Mouse (Mus musculus): ENCODE measurements around the gene 2310011J03Rik. TPM values are rescaled to one million over a fixed set of nuclear protein-coding genes. Genes with fewer than 3 reads are reported as not detected.

Gene 2310011J03Rik
- polyA plus RNA-seq, 1 experiment from 2014 or later, result 50.5 TPM

DNA sequence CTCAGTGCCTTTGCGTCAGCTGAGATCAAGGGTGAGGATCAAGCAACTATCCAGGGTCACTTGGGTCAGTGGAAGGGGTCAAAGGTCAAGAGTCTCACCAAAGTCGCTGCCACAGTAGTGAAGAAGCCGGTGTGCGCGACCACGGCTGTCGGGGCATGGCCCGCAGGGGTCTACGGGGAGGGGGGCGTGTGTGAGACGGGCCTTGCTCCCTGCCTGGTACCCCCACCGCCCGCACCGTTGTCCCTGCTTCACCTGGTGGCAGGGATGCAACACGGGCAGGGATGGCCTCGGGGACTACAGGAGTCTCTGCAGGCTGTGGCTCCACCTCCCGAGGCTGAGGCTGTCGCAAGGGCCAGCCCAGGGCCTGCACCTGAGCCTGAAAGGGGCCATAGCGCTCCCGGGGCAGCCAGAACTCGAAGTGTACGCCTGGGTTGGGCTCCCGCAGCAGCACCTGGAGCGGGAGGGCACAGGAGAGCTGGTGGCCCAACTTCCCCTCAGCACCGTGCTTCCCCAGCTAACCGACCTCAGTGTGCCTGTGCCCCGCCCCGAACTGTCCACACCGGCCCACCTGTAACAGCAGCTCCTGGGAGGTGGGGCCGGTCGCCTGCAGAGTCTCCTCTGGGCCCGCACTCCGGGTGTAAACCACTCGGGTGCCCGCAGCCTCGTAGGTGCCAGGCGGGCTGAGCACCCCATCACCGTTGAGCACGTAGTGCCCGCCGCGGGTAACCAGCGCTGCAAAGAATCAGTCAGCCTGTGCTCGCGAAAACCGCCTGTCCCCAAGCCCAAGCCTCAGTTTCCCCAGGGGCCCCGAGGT lies 21.4 kb upstream of the 2310011J03Rik start:
- Histone ChIP-seq H3K4me1 (replicated peaks) (peaks cover 37% of the 10 kb centered on the region), H3K27me3 (peaks cover 82% of the 10 kb centered on the region), H3K4me3 (replicated peaks) (peak overlapping the region; percentile 36), H3K9me3 (no peaks in the 10 kb centered on the region), H3K4me2 (peak overlapping the region; percentile 58), H3K9ac (replicated peaks) (no peak overlapping the region), H3K27ac (no peak overlapping the region), H3K36me3 (no peaks in the 10 kb centered on the region)
- ATAC-seq (ENCODE audit: insufficient number of reproducible peaks, insufficient read depth, low FRiP score, low TSS enrichment, low read depth), result no peak
- WGBS, result 3% methylated on average over 47 of the region's 47 CpGs

DNA sequence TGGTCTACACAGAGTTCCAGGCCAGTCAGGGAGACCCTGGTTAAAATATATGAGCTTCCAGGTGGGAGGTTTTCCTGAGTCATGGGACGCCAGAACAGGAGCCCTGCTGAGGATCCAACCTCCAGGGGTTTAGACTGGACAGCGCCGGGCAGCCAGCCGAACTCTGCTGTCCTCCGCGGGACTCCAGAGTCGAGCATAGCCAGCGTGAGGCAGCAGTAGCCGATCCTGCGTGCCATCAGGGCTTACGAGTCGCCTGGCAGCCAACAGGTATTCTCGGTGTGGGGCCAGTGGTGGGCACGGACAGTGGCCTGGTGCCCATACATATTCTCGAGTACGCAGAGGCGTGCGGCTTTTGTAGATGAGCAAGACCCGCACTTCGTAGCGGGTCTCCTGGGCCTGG lies 20.7 kb upstream of the 2310011J03Rik start:
- Histone ChIP-seq H3K27me3 (peaks cover 75% of the 10 kb centered on the region), H3K27ac (no peak overlapping the region), H3K9me3 (no peaks in the 10 kb centered on the region), H3K4me3 (replicated peaks) (no peak overlapping the region), H3K36me3 (no peaks in the 10 kb centered on the region), H3K4me1 (replicated peaks) (peaks cover 37% of the 10 kb centered on the region), H3K4me2 (no peak overlapping the region), H3K9ac (replicated peaks) (no peak overlapping the region)
- 15% methylated on average over 21 of the region's 21 CpGs for WGBS
- ATAC-seq (ENCODE audit: insufficient number of reproducible peaks, insufficient read depth, low FRiP score, low TSS enrichment, low read depth), result no peak

DNA sequence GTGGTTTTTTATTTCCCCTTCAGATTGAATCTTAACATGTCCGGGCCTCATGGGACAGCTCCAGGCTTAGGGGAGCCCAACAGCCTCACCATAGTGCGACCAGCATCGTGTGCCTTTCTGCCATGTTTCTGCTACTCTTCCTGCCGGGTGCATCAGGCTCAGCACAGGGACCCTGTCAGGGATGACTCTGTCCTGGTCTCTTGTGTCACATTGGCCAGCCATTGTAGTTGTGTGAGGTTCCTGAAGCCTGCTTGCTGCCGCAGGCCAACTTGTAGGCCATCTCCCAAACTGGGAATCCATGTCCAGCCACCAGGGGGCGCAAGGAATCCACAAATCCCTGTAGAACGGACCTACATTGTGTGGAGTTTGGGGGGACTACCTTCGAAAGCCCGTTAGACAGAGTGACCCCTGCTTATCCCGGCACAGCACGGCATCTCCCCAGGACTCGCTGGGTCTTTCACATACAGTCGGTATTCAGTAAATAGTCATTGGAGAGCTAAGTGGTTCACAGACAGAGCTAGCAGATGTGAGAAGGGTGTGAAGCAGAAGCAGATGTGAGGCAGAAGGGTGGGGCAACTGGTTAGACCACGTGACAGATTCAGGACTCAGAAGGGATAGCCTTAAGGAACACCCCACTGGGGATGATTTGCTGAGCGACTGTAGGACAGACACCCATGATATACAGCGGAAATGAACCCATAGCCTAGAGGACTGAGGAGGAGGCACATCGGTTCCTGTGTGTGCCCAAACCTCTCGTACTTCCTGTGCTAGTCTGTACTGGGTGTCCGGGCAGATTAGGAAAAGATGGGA lies 19.8 kb upstream of the 2310011J03Rik start:
- no peak for ATAC-seq (ENCODE audit: insufficient number of reproducible peaks, insufficient read depth, low FRiP score, low TSS enrichment, low read depth)
- Histone ChIP-seq H3K9me3 (no peaks in the 10 kb centered on the region), H3K9ac (replicated peaks) (no peak overlapping the region), H3K4me3 (replicated peaks) (0 out of 2 replicates have a peak overlapping the region, but pooled peaks have one; percentile 6), H3K4me1 (replicated peaks) (peaks cover 34% of the 10 kb centered on the region), H3K27ac (no peak overlapping the region), H3K4me2 (peak overlapping the region; percentile 47), H3K27me3 (peaks cover 72% of the 10 kb centered on the region), H3K36me3 (no peaks in the 10 kb centered on the region)
- WGBS, result 20% methylated on average over 19 of the region's 19 CpGs

DNA sequence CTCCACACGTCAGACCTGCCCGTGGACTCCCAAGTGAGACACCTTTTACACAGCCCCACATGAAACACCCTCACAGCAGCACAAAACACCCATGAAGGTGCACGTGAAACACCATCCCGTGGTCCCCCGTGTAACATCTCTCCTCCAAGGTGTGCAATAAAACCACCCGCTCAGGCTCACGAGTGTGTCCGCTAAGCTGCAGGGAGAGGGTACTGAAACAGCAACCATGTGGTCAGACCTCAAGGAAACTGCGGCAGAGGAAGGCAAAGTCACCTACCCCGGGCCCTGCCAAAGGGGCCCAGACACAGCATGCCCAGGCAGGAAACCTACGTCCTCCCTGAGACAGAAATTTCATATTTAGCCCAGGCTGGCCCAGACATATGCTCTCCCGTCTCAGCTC lies 15.9 kb upstream of the 2310011J03Rik start:
- ATAC-seq (ENCODE audit: insufficient number of reproducible peaks, insufficient read depth, low FRiP score, low TSS enrichment, low read depth), result no peak
- Histone ChIP-seq H3K9ac (replicated peaks) (no peak overlapping the region), H3K9me3 (no peaks in the 10 kb centered on the region), H3K4me1 (replicated peaks) (peaks cover 6% of the 10 kb centered on the region; the same call in 1 of the 2 replicates), H3K4me3 (replicated peaks) (no peak overlapping the region), H3K36me3 (no peaks in the 10 kb centered on the region), H3K27ac (no peak overlapping the region), H3K27me3 (peaks cover 59% of the 10 kb centered on the region), H3K4me2 (no peak overlapping the region)
- 83% methylated on average over 12 of the region's 12 CpGs for WGBS

DNA sequence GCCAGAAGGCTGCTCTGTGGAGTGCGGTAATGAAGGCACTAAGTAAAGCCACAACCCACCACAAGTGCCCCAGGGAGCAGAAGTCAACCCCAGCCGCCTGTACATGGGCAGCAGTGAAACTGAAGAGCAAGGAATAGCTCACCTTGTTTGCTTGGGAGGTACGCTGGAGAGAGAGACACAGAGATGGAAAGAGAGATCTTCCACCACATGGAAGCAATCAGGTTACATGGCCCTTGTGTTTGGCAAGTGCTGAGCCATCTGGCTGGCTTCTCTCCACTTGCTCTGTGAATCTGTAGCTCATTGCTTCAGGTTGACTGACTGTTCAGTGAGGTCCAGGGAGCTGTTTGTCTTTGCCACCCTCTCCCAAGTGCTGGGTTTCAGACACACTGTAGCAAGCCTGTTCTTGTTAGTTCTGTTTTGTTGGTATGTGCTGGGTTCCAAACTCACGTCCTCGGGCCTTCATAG lies 12.2 kb upstream of the 2310011J03Rik start:
- Histone ChIP-seq H3K4me1 (replicated peaks) (peaks cover 22% of the 10 kb centered on the region), H3K9me3 (no peaks in the 10 kb centered on the region), H3K27me3 (peaks cover 55% of the 10 kb centered on the region), H3K4me3 (replicated peaks) (no peak overlapping the region), H3K27ac (no peak overlapping the region), H3K9ac (replicated peaks) (no peak overlapping the region), H3K36me3 (no peaks in the 10 kb centered on the region), H3K4me2 (no peak overlapping the region)
- 72% methylated on average over 5 of the region's 5 CpGs for WGBS
- ATAC-seq (ENCODE audit: insufficient number of reproducible peaks, insufficient read depth, low FRiP score, low TSS enrichment, low read depth), result no peak

DNA sequence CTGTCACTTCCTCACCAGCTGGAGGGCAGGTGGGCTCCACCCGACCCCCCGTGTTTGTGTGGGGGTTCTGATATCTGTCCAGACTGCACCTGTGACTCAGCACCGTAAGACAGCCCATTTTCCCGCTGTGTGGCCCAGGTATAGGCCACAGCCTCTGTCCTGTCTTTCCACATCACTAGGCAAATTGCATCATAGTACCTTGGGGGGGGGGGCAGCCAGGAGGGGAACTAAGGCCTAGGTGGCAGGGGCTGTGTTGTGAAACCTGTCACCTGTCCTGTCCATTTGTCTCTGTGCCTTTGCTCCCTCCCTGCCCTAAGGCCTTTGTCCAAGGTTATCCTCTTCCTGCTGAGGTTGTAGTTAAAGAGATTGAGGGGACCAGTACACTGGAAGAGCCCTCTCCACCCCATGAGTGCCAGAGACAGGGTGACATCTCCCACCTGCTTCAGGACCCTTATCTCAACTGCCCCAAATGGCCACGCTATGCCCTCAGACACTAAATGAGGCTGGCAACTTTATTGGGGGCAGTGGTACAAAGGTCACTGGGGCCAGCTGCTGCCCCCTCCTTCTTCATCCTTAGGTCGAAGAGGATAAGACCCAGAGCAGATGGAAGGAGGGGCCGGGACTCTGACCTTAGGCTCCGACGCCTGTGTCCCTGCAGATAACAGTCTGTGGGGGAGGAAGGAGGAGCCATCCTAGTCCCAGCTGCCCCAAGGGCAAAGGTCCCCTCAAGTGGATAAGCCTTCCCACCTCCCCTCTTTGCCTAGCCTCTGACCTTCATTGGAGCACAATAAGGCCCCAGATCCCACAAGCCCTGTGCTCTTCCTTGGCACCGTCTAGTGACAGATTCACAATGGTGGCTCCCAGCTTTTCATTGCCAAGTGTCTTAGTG lies 11.5 kb upstream of the 2310011J03Rik start:
- no peaks in the 10 kb centered on the region for H3K36me3 ChIP-seq
- 53% methylated on average over 10 of the region's 10 CpGs for WGBS
- H3K4me2 ChIP-seq, result no peak overlapping the region
- peaks cover 55% of the 10 kb centered on the region for H3K27me3 ChIP-seq
- H3K9ac ChIP-seq (replicated peaks), result no peak overlapping the region
- no peak overlapping the region for H3K27ac ChIP-seq
- ATAC-seq (ENCODE audit: insufficient number of reproducible peaks, insufficient read depth, low FRiP score, low TSS enrichment, low read depth), result no peak
- H3K4me1 ChIP-seq (replicated peaks), result peaks cover 22% of the 10 kb centered on the region
- H3K9me3 ChIP-seq, result no peaks in the 10 kb centered on the region
- no peak overlapping the region for H3K4me3 ChIP-seq (replicated peaks)

DNA sequence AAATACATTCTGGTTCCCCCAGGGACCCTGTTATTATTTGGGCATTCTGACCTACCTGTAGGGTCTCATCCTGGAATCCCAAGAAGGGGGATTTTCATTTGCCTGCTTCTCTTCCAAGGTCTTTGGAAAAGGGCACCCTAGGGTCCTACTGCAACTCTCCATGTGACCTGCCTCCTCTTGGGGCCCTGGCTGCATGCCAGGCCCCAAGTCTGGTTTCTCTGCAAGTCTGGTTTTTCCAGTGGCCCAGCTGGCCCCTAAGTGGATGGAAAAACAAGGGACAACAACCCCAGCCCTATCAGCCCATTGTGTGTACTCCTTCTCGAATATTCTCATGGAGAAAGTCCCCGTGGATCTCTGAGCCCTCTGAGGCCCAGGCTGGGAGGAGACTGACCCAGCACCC lies 10.6 kb upstream of the 2310011J03Rik start:
- WGBS, result 80% methylated on average over 2 of the region's 2 CpGs
- H3K27me3 ChIP-seq, result peaks cover 55% of the 10 kb centered on the region
- H3K36me3 ChIP-seq, result no peaks in the 10 kb centered on the region
- H3K9me3 ChIP-seq, result no peaks in the 10 kb centered on the region
- H3K4me3 ChIP-seq (replicated peaks), result no peak overlapping the region
- H3K27ac ChIP-seq, result no peak overlapping the region
- peaks cover 22% of the 10 kb centered on the region for H3K4me1 ChIP-seq (replicated peaks)
- H3K9ac ChIP-seq (replicated peaks), result no peak overlapping the region
- peak overlapping the region; percentile 85 for H3K4me2 ChIP-seq
- ATAC-seq (ENCODE audit: insufficient number of reproducible peaks, insufficient read depth, low FRiP score, low TSS enrichment, low read depth), result no peak

DNA sequence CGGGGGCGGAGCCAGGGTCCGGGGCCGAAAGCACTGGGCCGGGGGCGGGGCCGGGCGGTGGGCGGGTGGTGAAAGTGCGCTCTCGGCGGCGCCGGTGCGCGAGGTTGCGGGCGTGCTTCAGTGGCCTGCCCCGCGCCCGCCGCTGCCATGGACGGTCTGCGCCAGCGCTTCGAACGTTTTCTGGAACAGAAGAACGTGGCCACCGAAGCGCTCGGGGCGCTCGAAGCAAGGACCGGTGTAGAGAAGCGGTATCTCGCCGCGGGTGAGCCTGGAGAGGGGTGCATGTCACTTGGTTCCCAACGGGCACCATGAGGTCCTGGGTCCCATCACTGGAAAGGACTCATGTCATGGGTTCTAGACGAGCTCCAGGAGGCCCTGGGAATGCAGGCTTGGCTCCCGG lies 9.7 kb upstream of the 2310011J03Rik start:
- no peak; the same call in 1 of the 2 replicates for ATAC-seq (ENCODE audit: insufficient number of reproducible peaks, insufficient read depth, low FRiP score, low TSS enrichment, low read depth)

DNA sequence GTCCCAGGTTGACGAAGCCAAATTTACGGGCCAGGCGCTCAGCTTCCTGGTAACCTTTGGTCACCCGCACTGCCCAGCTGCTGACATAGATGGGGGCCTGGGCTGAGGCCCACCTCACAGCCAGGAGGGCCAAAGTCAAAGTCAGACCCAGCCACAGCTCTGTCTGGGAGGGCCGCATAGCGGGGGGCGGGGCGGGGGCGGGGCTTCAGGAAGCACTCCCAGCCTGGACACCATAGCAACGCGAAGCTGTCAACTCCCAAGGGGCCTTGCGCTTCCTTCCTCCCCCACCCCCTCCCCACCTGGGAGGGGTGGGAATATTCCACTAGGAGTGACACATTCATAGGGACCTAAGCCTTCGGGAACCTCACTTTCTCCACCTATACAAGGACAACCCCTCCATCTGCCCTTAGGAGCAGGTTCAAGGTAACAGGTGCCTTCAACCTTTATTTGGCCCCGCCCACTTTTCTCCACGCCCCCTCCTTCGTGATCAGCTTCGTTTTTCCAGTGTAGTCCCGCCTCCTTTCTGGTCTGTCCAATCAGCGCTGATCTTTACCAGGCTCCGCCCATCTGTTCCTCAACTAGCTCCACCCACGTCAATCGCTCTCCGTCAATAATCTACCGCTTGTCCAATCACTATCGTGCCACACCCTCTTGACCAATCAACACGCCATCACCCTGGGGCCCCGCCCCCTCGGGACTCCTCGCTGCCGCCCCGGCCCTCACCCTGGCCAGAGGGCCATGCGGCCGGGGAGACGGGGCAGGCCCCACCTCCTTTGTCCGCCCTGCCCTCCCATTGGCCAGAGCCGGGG lies 9.1 kb upstream of the 2310011J03Rik start, which contains the start of the genes Pcsk4 and Reep6:
Gene Pcsk4 (minus strand): TSS at position 226 of the 809 bp plus-strand sequence.
Gene Reep6 (plus strand): TSS at position 681 of the 809 bp plus-strand sequence.
- no peaks in the 10 kb centered on the region for H3K9me3 ChIP-seq
- peaks cover 22% of the 10 kb centered on the region for H3K4me1 ChIP-seq (replicated peaks)
- H3K4me2 ChIP-seq, result peak within 1 kb of the TSS; percentile 85
- no peaks in the 10 kb centered on the region for H3K36me3 ChIP-seq
- H3K9ac ChIP-seq (replicated peaks), result peak within 1 kb of the TSS; percentile 57
- peaks cover 56% of the 10 kb centered on the region for H3K27me3 ChIP-seq
- peak; percentile 89 for ATAC-seq (ENCODE audit: insufficient number of reproducible peaks, insufficient read depth, low FRiP score, low TSS enrichment, low read depth)
- H3K27ac ChIP-seq, result no peak within 1 kb of the TSS
- peak within 1 kb of the TSS; percentile 50 for H3K4me3 ChIP-seq (replicated peaks)
- WGBS, result 5% methylated on average over 36 of the region's 36 CpGs

More for the DNA sequence above, 9.7 kb upstream of the 2310011J03Rik start:
- Histone ChIP-seq H3K4me3 (replicated peaks) (peak overlapping the region; percentile 50), H3K9ac (replicated peaks) (peak overlapping the region; percentile 57), H3K36me3 (no peaks in the 10 kb centered on the region), H3K4me2 (peak overlapping the region; percentile 85), H3K4me1 (replicated peaks) (peaks cover 22% of the 10 kb centered on the region), H3K27ac (no peak overlapping the region), H3K27me3 (peaks cover 54% of the 10 kb centered on the region), H3K9me3 (no peaks in the 10 kb centered on the region)
- WGBS, result 2% methylated on average over 41 of the region's 41 CpGs

DNA sequence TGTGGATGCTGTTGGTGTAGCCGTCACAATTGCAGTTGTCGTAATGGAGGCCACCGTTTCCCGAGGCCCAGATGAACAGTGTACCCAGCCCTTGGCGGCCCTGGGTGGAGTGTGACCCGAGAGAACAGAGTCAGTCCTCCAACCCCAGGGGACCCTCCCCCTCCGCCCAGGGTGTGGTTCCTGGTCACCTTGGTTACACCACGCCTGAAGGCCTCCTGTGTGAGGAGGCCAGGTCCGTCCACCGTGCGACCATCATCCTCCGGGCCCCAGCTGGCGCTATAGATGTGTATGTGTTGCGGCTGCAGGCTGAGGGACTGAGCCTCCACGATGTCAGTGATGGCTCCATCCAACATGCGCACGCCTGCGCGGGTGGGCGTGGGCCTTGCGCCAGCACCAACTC lies 4.7 kb upstream of the 2310011J03Rik start:
- H3K9ac ChIP-seq (replicated peaks), result no peak overlapping the region
- peaks cover 33% of the 10 kb centered on the region for H3K4me1 ChIP-seq (replicated peaks)
- H3K27me3 ChIP-seq, result peaks cover 25% of the 10 kb centered on the region
- H3K4me3 ChIP-seq (replicated peaks), result no peak overlapping the region
- H3K9me3 ChIP-seq, result no peaks in the 10 kb centered on the region
- no peak overlapping the region for H3K27ac ChIP-seq
- H3K4me2 ChIP-seq, result no peak overlapping the region
- H3K36me3 ChIP-seq, result no peaks in the 10 kb centered on the region
- no peak for ATAC-seq (ENCODE audit: insufficient number of reproducible peaks, insufficient read depth, low FRiP score, low TSS enrichment, low read depth)
- 79% methylated on average over 21 of the region's 21 CpGs for WGBS

Data from limb, embryonic 12.5 days (tissue).